Mouse (Mus musculus): ENCODE results near the gene Gm21761. TPM values are rescaled to one million over a fixed set of nuclear protein-coding genes. Genes with fewer than 3 reads are reported as not detected.
"Not testable (repeated sequence)": the region's sequence is repeated elsewhere in the genome, so short reads cannot be mapped to it uniquely, and the experiment has no call there.

Gene Gm21761
- not detected in 2 replicates for polyA plus RNA-seq (2016; fragmentation: Nextera tagmentation; extraction: Ambion mirVana)

- WGBS: 88% methylated on average over 2 of the region's 5 CpGs
- H3K4me1 ChIP-seq; H3K36me3 ChIP-seq (replicated peaks); H3K27ac ChIP-seq (replicated peaks); H3K4me3 ChIP-seq; DNase-seq (ENCODE audit: low spot score); H3K27me3 ChIP-seq (replicated peaks; ENCODE audit: low read depth, poor library complexity, severe bottlenecking); H3K9me3 ChIP-seq: not testable (repeated sequence)
These were observed at the start of gene Gm21761 for GRCm38 (mm10) chr13:119929172-119929571. Gene Gm21761 (minus strand): TSS chr13:119929272.

GRCm38 (mm10) chr13:119969163-119969562 lies 40.1 kb upstream of the Gm21761 start:
- not testable (repeated sequence) for H3K4me1 ChIP-seq; DNase-seq (ENCODE audit: low spot score); H3K4me3 ChIP-seq; H3K9me3 ChIP-seq; H3K27me3 ChIP-seq (replicated peaks; ENCODE audit: low read depth, poor library complexity, severe bottlenecking); H3K27ac ChIP-seq (replicated peaks); H3K36me3 ChIP-seq (replicated peaks)
- WGBS: no CpG with 5 or more reads among the region's 13 CpGs

GRCm38 (mm10) chr13:119968193-119968592 lies 39.1 kb upstream of the Gm21761 start:
- H3K27me3 ChIP-seq (replicated peaks; ENCODE audit: low read depth, poor library complexity, severe bottlenecking); H3K9me3 ChIP-seq; H3K36me3 ChIP-seq (replicated peaks); H3K4me3 ChIP-seq; H3K27ac ChIP-seq (replicated peaks); H3K4me1 ChIP-seq; DNase-seq (ENCODE audit: low spot score): not testable (repeated sequence)
- no CpG with 5 or more reads among the region's 14 CpGs for WGBS

- not testable (repeated sequence) for H3K4me1 ChIP-seq; H3K9me3 ChIP-seq; H3K27ac ChIP-seq (replicated peaks); H3K27me3 ChIP-seq (replicated peaks; ENCODE audit: low read depth, poor library complexity, severe bottlenecking); H3K36me3 ChIP-seq (replicated peaks)
- peak; percentile 18 for DNase-seq (ENCODE audit: low spot score)
- 0 out of 2 replicates have a peak overlapping the region, but pooled peaks have one; percentile 21 for H3K4me3 ChIP-seq
- under 1% methylated on average over 22 of the region's 22 CpGs for WGBS
These were observed 36.9 kb upstream of the Gm21761 start for GRCm38 (mm10) chr13:119965968-119966367.

GRCm38 (mm10) chr13:119965302-119965952 lies 36.4 kb upstream of the Gm21761 start:
- DNase-seq (ENCODE audit: low spot score): not testable (repeated sequence)
- WGBS: under 1% methylated on average over 21 of the region's 34 CpGs

GRCm38 (mm10) chr13:119962856-119963255 lies 33.8 kb upstream of the Gm21761 start:
- H3K27ac ChIP-seq (replicated peaks); H3K27me3 ChIP-seq (replicated peaks; ENCODE audit: low read depth, poor library complexity, severe bottlenecking); H3K4me3 ChIP-seq; H3K9me3 ChIP-seq; DNase-seq (ENCODE audit: low spot score); H3K4me1 ChIP-seq; H3K36me3 ChIP-seq (replicated peaks): not testable (repeated sequence)
- WGBS: no CpG with 5 or more reads among the region's 5 CpGs

More at GRCm38 (mm10) chr13:119965302-119965952, 36.4 kb upstream of the Gm21761 start:
- not testable (repeated sequence) for H3K36me3 ChIP-seq (replicated peaks); H3K9me3 ChIP-seq; H3K4me3 ChIP-seq; H3K27ac ChIP-seq (replicated peaks); H3K4me1 ChIP-seq; H3K27me3 ChIP-seq (replicated peaks; ENCODE audit: low read depth, poor library complexity, severe bottlenecking)

GRCm38 (mm10) chr13:119955567-119955966 lies 26.5 kb upstream of the Gm21761 start:
- H3K9me3 ChIP-seq; H3K36me3 ChIP-seq (replicated peaks); H3K27ac ChIP-seq (replicated peaks); DNase-seq (ENCODE audit: low spot score); H3K4me1 ChIP-seq; H3K27me3 ChIP-seq (replicated peaks; ENCODE audit: low read depth, poor library complexity, severe bottlenecking); H3K4me3 ChIP-seq: not testable (repeated sequence)
- whole genome bisulfite sequencing: no CpG with 5 or more reads among the region's 5 CpGs

- not testable (repeated sequence) for H3K4me3 ChIP-seq; H3K27ac ChIP-seq (replicated peaks); DNase-seq (ENCODE audit: low spot score); H3K9me3 ChIP-seq; H3K36me3 ChIP-seq (replicated peaks); H3K4me1 ChIP-seq; H3K27me3 ChIP-seq (replicated peaks; ENCODE audit: low read depth, poor library complexity, severe bottlenecking)
- WGBS: 86% methylated on average over 2 of the region's 2 CpGs
These were observed 26.0 kb upstream of the Gm21761 start for GRCm38 (mm10) chr13:119955089-119955488.

GRCm38 (mm10) chr13:119950706-119951105 lies 21.6 kb upstream of the Gm21761 start, which contains the start of gene B020031M17Rik:
Gene B020031M17Rik (minus strand): TSS chr13:119950806.
- 81% methylated on average over 4 of the region's 6 CpGs for WGBS
- H3K4me1 ChIP-seq; H3K4me3 ChIP-seq; H3K36me3 ChIP-seq (replicated peaks); H3K27ac ChIP-seq (replicated peaks); DNase-seq (ENCODE audit: low spot score); H3K27me3 ChIP-seq (replicated peaks; ENCODE audit: low read depth, poor library complexity, severe bottlenecking); H3K9me3 ChIP-seq: not testable (repeated sequence)

GRCm38 (mm10) chr13:119924597-119925340 lies 4.3 kb downstream of the Gm21761 start:
- not testable (repeated sequence) for DNase-seq (ENCODE audit: low spot score); H3K27me3 ChIP-seq (replicated peaks; ENCODE audit: low read depth, poor library complexity, severe bottlenecking); H3K36me3 ChIP-seq (replicated peaks); H3K9me3 ChIP-seq; H3K4me1 ChIP-seq; H3K27ac ChIP-seq (replicated peaks); H3K4me3 ChIP-seq
- 80% methylated on average over 3 of the region's 3 CpGs for WGBS

- H3K4me3 ChIP-seq; H3K27me3 ChIP-seq (replicated peaks; ENCODE audit: low read depth, poor library complexity, severe bottlenecking); H3K4me1 ChIP-seq; DNase-seq (ENCODE audit: low spot score); H3K9me3 ChIP-seq; H3K36me3 ChIP-seq (replicated peaks); H3K27ac ChIP-seq (replicated peaks): not testable (repeated sequence)
- WGBS: 82% methylated on average over 4 of the region's 5 CpGs
These were observed 11.9 kb downstream of the Gm21761 start for GRCm38 (mm10) chr13:119916966-119917722.

GRCm38 (mm10) chr13:119916449-119916848 lies 12.6 kb downstream of the Gm21761 start:
- not testable (repeated sequence) for H3K4me1 ChIP-seq; H3K36me3 ChIP-seq (replicated peaks); H3K27ac ChIP-seq (replicated peaks); H3K4me3 ChIP-seq; H3K27me3 ChIP-seq (replicated peaks; ENCODE audit: low read depth, poor library complexity, severe bottlenecking); DNase-seq (ENCODE audit: low spot score); H3K9me3 ChIP-seq
- 66% methylated on average over 2 of the region's 2 CpGs for WGBS
